Mouse (Mus musculus): ENCODE measurements at regions not wholly inside any gene's neighbourhood (a gene's known extent, or its start where the extent isn't known, plus 50 kb on each side); places are given as distances from the start of the nearest gene placed in this dataset.

GRCm38 (mm10) chr3:126276008-126276700 lies 87.3 kb upstream of the Arsj start:
- TF ChIP-seq CTCF (IDR thresholded peaks at IDR 0.05; ENCODE audit: low read depth) (no peak), EP300 (optimal IDR thresholded peaks at IDR 0.05) (no peak)
- no peak for ATAC-seq (ENCODE audit: low FRiP score, low TSS enrichment)

DNA sequence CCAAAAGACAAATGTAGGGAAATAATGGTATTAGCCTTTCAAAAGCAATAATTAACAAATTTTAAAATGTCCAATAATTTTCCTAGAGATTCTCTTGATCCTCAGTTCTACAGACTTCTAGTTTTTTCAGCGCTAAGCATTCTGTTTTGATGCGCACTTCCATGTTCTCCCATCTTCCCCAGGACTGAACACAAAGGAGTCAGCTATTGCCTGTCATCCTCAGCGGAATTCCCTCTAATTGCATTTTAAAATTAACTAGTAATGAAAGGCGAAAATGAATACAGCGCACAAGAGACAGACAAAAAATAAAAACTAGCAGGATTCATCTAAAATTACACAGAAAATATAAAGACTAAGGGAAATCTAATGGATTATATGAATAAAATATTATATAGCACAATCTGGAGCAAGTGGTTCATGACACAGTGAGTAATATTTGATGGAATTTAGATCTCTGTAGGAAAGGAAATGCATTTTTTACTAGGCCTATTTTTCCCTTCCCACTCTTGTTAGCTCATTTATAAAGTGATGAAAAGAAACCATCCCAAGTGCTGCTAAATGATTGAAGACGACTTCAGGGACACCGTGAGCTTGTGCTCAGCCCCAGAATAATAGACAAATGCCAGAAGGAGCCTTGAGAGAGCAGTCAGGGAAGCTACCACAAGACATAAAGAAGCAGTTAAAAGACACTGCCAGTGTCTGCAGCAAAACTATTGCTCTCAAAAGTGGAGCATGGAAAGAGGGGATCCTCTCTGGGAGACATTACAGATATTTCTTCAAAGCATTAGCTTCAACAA lies 79.0 kb upstream of the Arsj start:
- no peaks in the 10 kb centered on the region for H3K36me3 ChIP-seq (ENCODE audit: control insufficient read depth, insufficient read depth, low read length)
- no peaks in the 10 kb centered on the region for H3K4me1 ChIP-seq (replicated peaks; ENCODE audit: control insufficient read depth, insufficient read depth)
- no peak overlapping the region for H3K4me2 ChIP-seq (replicated peaks; ENCODE audit: low read depth)
- no peaks in the 10 kb centered on the region for H3K9me3 ChIP-seq (ENCODE audit: control insufficient read depth, low read length)
- H3K27ac ChIP-seq (replicated peaks): no peak overlapping the region
- no peak overlapping the region for H3K9ac ChIP-seq (ENCODE audit: low read length)
- ATAC-seq (ENCODE audit: low FRiP score, low TSS enrichment): no peak
- WGBS: 83% methylated on average over 7 of the region's 7 CpGs
- DNase-seq (ENCODE audit: low spot score): no peak
- TF ChIP-seq CTCF (IDR thresholded peaks at IDR 0.05; ENCODE audit: low read depth): no peak
- TF ChIP-seq EP300 (optimal IDR thresholded peaks at IDR 0.05): no peak
- no peak overlapping the region for H3K4me3 ChIP-seq (ENCODE audit: low read depth, low read length)
- H3K27me3 ChIP-seq (ENCODE audit: control insufficient read depth, insufficient read depth, low read length): no peaks in the 10 kb centered on the region

More at GRCm38 (mm10) chr3:126276008-126276700, 87.3 kb upstream of the Arsj start:
- Histone ChIP-seq H3K27ac (replicated peaks) (no peak overlapping the region), H3K9ac (ENCODE audit: low read length) (no peak overlapping the region), H3K4me2 (replicated peaks; ENCODE audit: low read depth) (no peak overlapping the region), H3K4me1 (replicated peaks; ENCODE audit: control insufficient read depth, insufficient read depth) (no peaks in the 10 kb centered on the region), H3K27me3 (ENCODE audit: control insufficient read depth, insufficient read depth, low read length) (no peaks in the 10 kb centered on the region), H3K9me3 (ENCODE audit: control insufficient read depth, low read length) (no peaks in the 10 kb centered on the region), H3K4me3 (ENCODE audit: low read depth, low read length) (no peak overlapping the region), H3K36me3 (ENCODE audit: control insufficient read depth, insufficient read depth, low read length) (no peaks in the 10 kb centered on the region)
- DNase-seq (ENCODE audit: low spot score): no peak
- WGBS: 55% methylated on average over 3 of the region's 3 CpGs

DNA sequence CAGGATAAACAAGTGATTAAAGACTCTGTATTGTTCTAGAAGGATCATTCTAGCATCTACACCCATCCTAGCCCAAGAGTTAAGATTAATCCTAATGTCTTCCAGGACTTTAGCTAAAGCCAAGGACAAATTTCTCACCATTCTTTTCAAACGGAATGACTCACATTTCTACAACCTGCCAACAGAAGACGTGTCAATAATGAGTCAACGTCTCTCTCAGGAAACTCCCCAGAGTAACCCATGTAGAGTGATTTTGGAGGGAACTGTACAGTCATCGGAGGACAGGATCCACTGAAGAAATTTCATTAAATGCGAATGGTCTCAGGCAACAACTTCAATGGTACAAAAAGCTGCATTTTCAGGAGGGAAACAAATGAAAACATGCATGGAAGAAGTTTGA lies 71.2 kb upstream of the Arsj start:
- ATAC-seq (ENCODE audit: low FRiP score, low TSS enrichment) (no peak), DNase-seq (ENCODE audit: low spot score) (no peak)
- Histone ChIP-seq H3K27ac (replicated peaks) (no peak overlapping the region), H3K9ac (ENCODE audit: low read length) (no peak overlapping the region), H3K4me3 (ENCODE audit: low read depth, low read length) (no peak overlapping the region), H3K4me1 (replicated peaks; ENCODE audit: control insufficient read depth, insufficient read depth) (no peaks in the 10 kb centered on the region), H3K36me3 (ENCODE audit: control insufficient read depth, insufficient read depth, low read length) (no peaks in the 10 kb centered on the region), H3K27me3 (ENCODE audit: control insufficient read depth, insufficient read depth, low read length) (no peaks in the 10 kb centered on the region), H3K4me2 (replicated peaks; ENCODE audit: low read depth) (no peak overlapping the region), H3K9me3 (ENCODE audit: control insufficient read depth, low read length) (no peaks in the 10 kb centered on the region)
- TF ChIP-seq CTCF (IDR thresholded peaks at IDR 0.05; ENCODE audit: low read depth): no peak
- no peak for TF ChIP-seq EP300 (optimal IDR thresholded peaks at IDR 0.05)
- 47% methylated on average over 5 of the region's 5 CpGs for WGBS

DNA sequence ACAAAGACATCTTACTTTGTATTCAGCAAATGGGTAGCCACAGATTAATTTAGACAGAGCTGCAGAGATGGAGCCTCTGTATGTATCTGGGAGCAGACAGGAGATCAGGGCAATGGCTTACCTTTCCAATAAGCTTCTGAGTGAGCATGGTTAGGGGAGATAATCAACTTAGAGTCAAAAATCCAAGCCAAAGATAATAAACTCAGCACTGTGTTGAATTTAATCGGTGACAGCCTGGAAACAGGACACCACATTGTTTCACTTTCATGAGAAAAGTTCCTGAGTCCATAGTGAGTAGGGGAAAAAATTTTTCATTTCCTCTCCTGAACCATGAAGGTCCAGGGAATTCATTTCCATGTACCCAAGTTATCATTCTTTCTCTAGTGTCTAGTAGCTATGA lies 70.7 kb upstream of the Arsj start:
- ATAC-seq (ENCODE audit: low FRiP score, low TSS enrichment) (no peak), DNase-seq (ENCODE audit: low spot score) (no peak)
- Histone ChIP-seq H3K4me2 (replicated peaks; ENCODE audit: low read depth) (no peak overlapping the region), H3K27me3 (ENCODE audit: control insufficient read depth, insufficient read depth, low read length) (no peaks in the 10 kb centered on the region), H3K9me3 (ENCODE audit: control insufficient read depth, low read length) (no peaks in the 10 kb centered on the region), H3K27ac (replicated peaks) (no peak overlapping the region), H3K4me1 (replicated peaks; ENCODE audit: control insufficient read depth, insufficient read depth) (no peaks in the 10 kb centered on the region), H3K36me3 (ENCODE audit: control insufficient read depth, insufficient read depth, low read length) (no peaks in the 10 kb centered on the region), H3K4me3 (ENCODE audit: low read depth, low read length) (no peak overlapping the region), H3K9ac (ENCODE audit: low read length) (no peak overlapping the region)
- WGBS: 72% methylated on average over 1 of the region's 1 CpGs
- TF ChIP-seq CTCF (IDR thresholded peaks at IDR 0.05; ENCODE audit: low read depth): no peak
- TF ChIP-seq EP300 (optimal IDR thresholded peaks at IDR 0.05): no peak

DNA sequence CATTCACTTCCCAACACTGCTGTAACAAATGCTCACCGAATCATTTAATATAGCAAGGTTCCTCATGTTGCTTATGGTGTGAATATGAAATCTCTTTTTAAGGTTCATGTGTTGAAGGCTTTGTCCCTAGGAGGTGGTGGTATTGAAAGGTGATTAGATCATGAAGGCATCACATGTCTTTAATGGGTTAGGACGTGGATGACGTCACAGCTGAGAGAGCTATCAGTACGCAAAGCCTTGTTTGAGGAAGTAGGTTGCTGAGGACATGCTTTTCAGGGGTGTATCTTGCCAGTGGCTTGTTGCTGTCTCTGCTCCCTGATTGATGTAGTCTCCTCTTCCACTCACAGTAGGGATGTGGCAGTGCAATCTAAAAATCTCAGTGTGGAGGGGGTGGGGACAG lies 69.8 kb upstream of the Arsj start:
- no peak overlapping the region for H3K27ac ChIP-seq (replicated peaks)
- no peaks in the 10 kb centered on the region for H3K27me3 ChIP-seq (ENCODE audit: control insufficient read depth, insufficient read depth, low read length)
- no peak overlapping the region for H3K4me3 ChIP-seq (ENCODE audit: low read depth, low read length)
- H3K4me2 ChIP-seq (replicated peaks; ENCODE audit: low read depth): no peak overlapping the region
- 83% methylated on average over 4 of the region's 4 CpGs for WGBS
- TF ChIP-seq EP300 (optimal IDR thresholded peaks at IDR 0.05) (no peak), CTCF (IDR thresholded peaks at IDR 0.05; ENCODE audit: low read depth) (no peak)
- H3K9ac ChIP-seq (ENCODE audit: low read length): no peak overlapping the region
- H3K4me1 ChIP-seq (replicated peaks; ENCODE audit: control insufficient read depth, insufficient read depth): no peaks in the 10 kb centered on the region
- DNase-seq (ENCODE audit: low spot score) (no peak), ATAC-seq (ENCODE audit: low FRiP score, low TSS enrichment) (no peak)
- H3K9me3 ChIP-seq (ENCODE audit: control insufficient read depth, low read length): no peaks in the 10 kb centered on the region
- H3K36me3 ChIP-seq (ENCODE audit: control insufficient read depth, insufficient read depth, low read length): no peaks in the 10 kb centered on the region

DNA sequence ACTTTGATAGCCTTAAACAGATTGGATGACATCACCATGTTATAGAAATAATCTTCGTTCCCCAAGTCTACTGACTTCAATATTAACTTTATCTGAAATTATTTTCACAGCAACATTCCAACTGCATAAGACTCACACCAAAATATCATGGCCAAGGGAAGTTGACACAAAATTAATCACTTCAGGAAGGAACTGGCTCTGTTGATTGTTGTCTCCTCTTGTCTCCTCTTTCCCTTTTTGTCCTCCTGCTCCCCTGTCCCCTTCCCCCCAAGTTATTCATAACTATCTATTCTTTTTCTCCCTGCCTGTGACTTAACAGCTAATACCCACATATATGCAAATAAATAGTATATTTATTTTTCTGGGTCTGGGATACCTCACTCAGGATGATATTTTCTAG lies 67.6 kb upstream of the Arsj start:
- DNase-seq (ENCODE audit: low spot score): no peak
- Histone ChIP-seq H3K9ac (ENCODE audit: low read length) (no peak overlapping the region), H3K27ac (replicated peaks) (no peak overlapping the region), H3K4me2 (replicated peaks; ENCODE audit: low read depth) (no peak overlapping the region), H3K4me1 (replicated peaks; ENCODE audit: control insufficient read depth, insufficient read depth) (no peaks in the 10 kb centered on the region), H3K4me3 (ENCODE audit: low read depth, low read length) (no peak overlapping the region), H3K27me3 (ENCODE audit: control insufficient read depth, insufficient read depth, low read length) (no peaks in the 10 kb centered on the region), H3K36me3 (ENCODE audit: control insufficient read depth, insufficient read depth, low read length) (no peaks in the 10 kb centered on the region), H3K9me3 (ENCODE audit: control insufficient read depth, low read length) (no peaks in the 10 kb centered on the region)
- TF ChIP-seq EP300 (optimal IDR thresholded peaks at IDR 0.05): no peak
- no peak for TF ChIP-seq CTCF (IDR thresholded peaks at IDR 0.05; ENCODE audit: low read depth)
- 87% methylated on average over 1 of the region's 1 CpGs for WGBS
- ATAC-seq (ENCODE audit: low FRiP score, low TSS enrichment): no peak
